Mouse (Mus musculus): ENCODE measurements around the gene Olig3.
"Not testable (repeated sequence)": the region's sequence is repeated elsewhere in the genome, so short reads cannot be mapped to it uniquely, and the experiment has no call there.

Gene Olig3

GRCm38 (mm10) chr10:19369143-19369542 is 12.8 kb downstream of the Olig3 start:
- no peaks in the 10 kb centered on the region for H3K9me3 ChIP-seq (ENCODE audit: low read length)
- no peak for TF ChIP-seq CTCF (conservative IDR thresholded peaks at IDR 0.05; ENCODE audit: low read length)
- no peak for TF ChIP-seq NANOG (IDR thresholded peaks at IDR 0.05; ENCODE audit: borderline replicate concordance, low read length)
- TF ChIP-seq POU5F1 (IDR thresholded peaks at IDR 0.05; ENCODE audit: borderline replicate concordance, low read length): no peak
- H3K27me3 ChIP-seq (ENCODE audit: insufficient read depth, low read length): peaks cover 17% of the 10 kb centered on the region; the same call in 1 of the 2 replicates
- no peaks in the 10 kb centered on the region for H3K36me3 ChIP-seq (ENCODE audit: insufficient read depth, low read length)
- H3K4me3 ChIP-seq (replicated peaks; ENCODE audit: low read length): no peak overlapping the region
- peaks cover 15% of the 10 kb centered on the region; the same call in 1 of the 2 replicates for H3K4me1 ChIP-seq (replicated peaks; ENCODE audit: low read depth, low read length)

- H3K4me3 ChIP-seq (replicated peaks; ENCODE audit: low read length): no peak overlapping the region
- TF ChIP-seq NANOG (IDR thresholded peaks at IDR 0.05; ENCODE audit: borderline replicate concordance, low read length) (no peak; the same call in 1 of the 2 replicates), CTCF (conservative IDR thresholded peaks at IDR 0.05; ENCODE audit: low read length) (no peak), POU5F1 (IDR thresholded peaks at IDR 0.05; ENCODE audit: borderline replicate concordance, low read length) (no peak)
- no peaks in the 10 kb centered on the region for H3K36me3 ChIP-seq (ENCODE audit: insufficient read depth, low read length)
- peaks cover 11% of the 10 kb centered on the region; the same call in 1 of the 2 replicates for H3K27me3 ChIP-seq (ENCODE audit: insufficient read depth, low read length)
- H3K4me1 ChIP-seq (replicated peaks; ENCODE audit: low read depth, low read length): peaks cover 15% of the 10 kb centered on the region; the same call in 1 of the 2 replicates
- H3K9me3 ChIP-seq (ENCODE audit: low read length): no peaks in the 10 kb centered on the region
These were observed 13.8 kb downstream of the Olig3 start for GRCm38 (mm10) chr10:19370146-19370545.

DNA sequence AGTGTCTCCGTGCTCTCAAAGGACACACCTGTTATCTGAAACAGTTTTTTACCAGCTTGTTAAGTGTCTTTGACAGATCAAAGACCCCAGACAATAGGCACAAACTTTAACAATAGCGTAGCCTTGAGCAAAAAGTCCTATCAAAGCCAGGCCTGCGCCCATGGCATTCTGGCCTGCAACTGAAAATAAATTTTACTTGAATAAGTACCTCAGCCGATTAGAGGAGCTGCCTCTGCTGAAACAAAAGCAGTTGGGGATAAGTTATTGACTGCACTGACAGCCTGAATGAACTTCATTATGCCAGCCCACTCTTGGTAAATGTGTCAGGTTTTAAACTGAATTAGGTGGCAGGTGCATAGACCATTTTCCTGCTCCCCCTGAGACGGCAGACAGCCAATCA is 15.9 kb downstream of the Olig3 start:
- Histone ChIP-seq H3K36me3 (ENCODE audit: insufficient read depth, low read length) (no peaks in the 10 kb centered on the region), H3K27me3 (ENCODE audit: insufficient read depth, low read length) (peaks cover 3% of the 10 kb centered on the region; the same call in 1 of the 2 replicates), H3K4me1 (replicated peaks; ENCODE audit: low read depth, low read length) (peaks cover 15% of the 10 kb centered on the region; the same call in 1 of the 2 replicates), H3K4me3 (replicated peaks; ENCODE audit: low read length) (no peak overlapping the region), H3K9me3 (ENCODE audit: low read length) (no peaks in the 10 kb centered on the region)
- no peak for TF ChIP-seq POU5F1 (IDR thresholded peaks at IDR 0.05; ENCODE audit: borderline replicate concordance, low read length)
- TF ChIP-seq CTCF (conservative IDR thresholded peaks at IDR 0.05; ENCODE audit: low read length): no peak
- TF ChIP-seq NANOG (IDR thresholded peaks at IDR 0.05; ENCODE audit: borderline replicate concordance, low read length): no peak

GRCm38 (mm10) chr10:19373797-19374196 is 17.5 kb downstream of the Olig3 start:
- H3K4me3 ChIP-seq (replicated peaks; ENCODE audit: low read length): no peak overlapping the region
- TF ChIP-seq NANOG (IDR thresholded peaks at IDR 0.05; ENCODE audit: borderline replicate concordance, low read length): no peak
- TF ChIP-seq CTCF (conservative IDR thresholded peaks at IDR 0.05; ENCODE audit: low read length): no peak
- TF ChIP-seq POU5F1 (IDR thresholded peaks at IDR 0.05; ENCODE audit: borderline replicate concordance, low read length): no peak

DNA sequence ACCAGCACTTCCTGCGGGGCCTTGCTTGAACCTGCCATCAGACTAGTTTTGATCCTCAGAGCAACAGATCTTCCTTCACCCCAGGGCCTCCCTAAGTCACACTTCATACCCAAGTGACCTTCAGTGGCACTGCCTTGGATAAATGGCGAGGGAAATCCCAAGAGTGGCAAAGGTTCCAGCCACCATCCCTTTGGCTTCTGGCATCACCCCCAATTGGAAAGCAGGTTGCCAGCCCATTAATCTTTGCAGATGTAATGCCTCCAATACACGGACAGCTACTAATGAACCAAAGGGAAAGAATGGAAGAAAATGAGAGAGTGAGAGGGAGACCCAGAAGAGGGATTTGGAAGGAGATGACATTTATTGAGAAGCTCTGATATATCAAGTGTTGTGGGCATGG is 18.0 kb downstream of the Olig3 start:
- Histone ChIP-seq H3K36me3 (ENCODE audit: insufficient read depth, low read length) (no peaks in the 10 kb centered on the region), H3K4me3 (replicated peaks; ENCODE audit: low read length) (no peak overlapping the region), H3K9me3 (ENCODE audit: low read length) (peaks cover 5% of the 10 kb centered on the region; the same call in 1 of the 2 replicates), H3K27me3 (ENCODE audit: insufficient read depth, low read length) (peaks cover 3% of the 10 kb centered on the region; the same call in 1 of the 2 replicates), H3K4me1 (replicated peaks; ENCODE audit: low read depth, low read length) (peaks cover 15% of the 10 kb centered on the region; the same call in 1 of the 2 replicates)
- TF ChIP-seq POU5F1 (IDR thresholded peaks at IDR 0.05; ENCODE audit: borderline replicate concordance, low read length) (no peak), NANOG (IDR thresholded peaks at IDR 0.05; ENCODE audit: borderline replicate concordance, low read length) (no peak), CTCF (conservative IDR thresholded peaks at IDR 0.05; ENCODE audit: low read length) (no peak)

More at GRCm38 (mm10) chr10:19373797-19374196, 17.5 kb downstream of the Olig3 start:
- no peaks in the 10 kb centered on the region for H3K9me3 ChIP-seq (ENCODE audit: low read length)
- no peaks in the 10 kb centered on the region for H3K36me3 ChIP-seq (ENCODE audit: insufficient read depth, low read length)
- H3K27me3 ChIP-seq (ENCODE audit: insufficient read depth, low read length): peaks cover 3% of the 10 kb centered on the region; the same call in 1 of the 2 replicates
- peaks cover 15% of the 10 kb centered on the region; the same call in 1 of the 2 replicates for H3K4me1 ChIP-seq (replicated peaks; ENCODE audit: low read depth, low read length)

GRCm38 (mm10) chr10:19375838-19376237 is 19.5 kb downstream of the Olig3 start:
- Histone ChIP-seq H3K36me3 (ENCODE audit: insufficient read depth, low read length) (no peaks in the 10 kb centered on the region), H3K9me3 (ENCODE audit: low read length) (peaks cover 6% of the 10 kb centered on the region; the same call in 1 of the 2 replicates), H3K27me3 (ENCODE audit: insufficient read depth, low read length) (peaks cover 3% of the 10 kb centered on the region; the same call in 1 of the 2 replicates), H3K4me1 (replicated peaks; ENCODE audit: low read depth, low read length) (peaks cover 7% of the 10 kb centered on the region; the same call in 1 of the 2 replicates), H3K4me3 (replicated peaks; ENCODE audit: low read length) (no peak overlapping the region)
- TF ChIP-seq NANOG (IDR thresholded peaks at IDR 0.05; ENCODE audit: borderline replicate concordance, low read length) (no peak), CTCF (conservative IDR thresholded peaks at IDR 0.05; ENCODE audit: low read length) (no peak), POU5F1 (IDR thresholded peaks at IDR 0.05; ENCODE audit: borderline replicate concordance, low read length) (no peak)

DNA sequence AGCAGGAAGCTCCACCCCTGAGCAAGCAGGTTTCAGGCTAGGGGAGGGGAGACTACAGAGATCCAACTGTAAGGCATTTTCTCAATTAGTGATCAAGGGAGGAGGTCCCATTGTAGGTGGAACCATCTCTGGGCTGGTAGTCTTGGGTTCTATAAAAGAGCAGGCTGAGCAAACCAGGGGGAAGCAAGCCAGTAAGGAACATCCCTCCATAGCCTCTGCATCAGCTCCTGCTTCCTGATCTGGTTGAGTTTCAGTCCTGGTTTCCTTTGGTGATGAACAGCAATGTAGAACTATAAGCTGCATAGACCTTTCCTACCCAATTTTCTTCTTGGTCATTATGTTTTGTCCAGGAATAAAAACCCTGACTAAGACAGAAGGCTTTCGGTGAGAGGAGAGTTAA is 24.6 kb downstream of the Olig3 start:
- not testable (repeated sequence) for H3K4me3 ChIP-seq (replicated peaks; ENCODE audit: low read length); H3K36me3 ChIP-seq (ENCODE audit: insufficient read depth, low read length); H3K4me1 ChIP-seq (replicated peaks; ENCODE audit: low read depth, low read length); H3K27me3 ChIP-seq (ENCODE audit: insufficient read depth, low read length); H3K9me3 ChIP-seq (ENCODE audit: low read length)

DNA sequence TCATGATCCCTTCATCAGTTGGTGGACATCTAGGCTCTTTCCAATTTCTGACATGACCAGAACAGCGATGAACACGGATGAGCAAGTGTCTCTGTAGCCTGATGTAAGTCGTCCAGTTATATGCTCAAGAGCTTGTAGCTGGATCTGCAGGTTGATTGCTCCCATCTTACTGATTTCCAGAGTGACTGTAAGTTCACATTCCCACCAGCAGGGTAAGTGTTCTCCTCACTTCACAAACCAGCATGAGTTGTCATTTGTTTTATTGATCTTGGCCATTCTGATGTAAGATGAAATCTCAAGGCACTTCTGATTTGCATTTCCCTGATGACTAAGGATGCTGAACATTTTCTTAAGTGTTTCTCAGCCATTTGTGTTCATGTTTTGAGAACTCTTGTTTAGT is 27.8 kb downstream of the Olig3 start:
- no peak for TF ChIP-seq POU5F1 (IDR thresholded peaks at IDR 0.05; ENCODE audit: borderline replicate concordance, low read length)
- no peak for TF ChIP-seq NANOG (IDR thresholded peaks at IDR 0.05; ENCODE audit: borderline replicate concordance, low read length)
- peak; percentile 33 for TF ChIP-seq CTCF (conservative IDR thresholded peaks at IDR 0.05; ENCODE audit: low read length)
- no peaks in the 10 kb centered on the region for H3K27me3 ChIP-seq (ENCODE audit: insufficient read depth, low read length)
- H3K4me1 ChIP-seq (replicated peaks; ENCODE audit: low read depth, low read length): no peaks in the 10 kb centered on the region
- H3K9me3 ChIP-seq (ENCODE audit: low read length): peaks cover 3% of the 10 kb centered on the region; the same call in 1 of the 2 replicates
- H3K4me3 ChIP-seq (replicated peaks; ENCODE audit: low read length): no peak overlapping the region
- H3K36me3 ChIP-seq (ENCODE audit: insufficient read depth, low read length): no peaks in the 10 kb centered on the region

- H3K27me3 ChIP-seq (ENCODE audit: insufficient read depth, low read length): peaks cover 9% of the 10 kb centered on the region
- H3K4me1 ChIP-seq (replicated peaks; ENCODE audit: low read depth, low read length): no peaks in the 10 kb centered on the region
- TF ChIP-seq POU5F1 (IDR thresholded peaks at IDR 0.05; ENCODE audit: borderline replicate concordance, low read length) (no peak), CTCF (conservative IDR thresholded peaks at IDR 0.05; ENCODE audit: low read length) (no peak), NANOG (IDR thresholded peaks at IDR 0.05; ENCODE audit: borderline replicate concordance, low read length) (no peak)
- no peak overlapping the region for H3K4me3 ChIP-seq (replicated peaks; ENCODE audit: low read length)
- H3K9me3 ChIP-seq (ENCODE audit: low read length): no peaks in the 10 kb centered on the region
- no peaks in the 10 kb centered on the region for H3K36me3 ChIP-seq (ENCODE audit: insufficient read depth, low read length)
These were observed 35.5 kb downstream of the Olig3 start for GRCm38 (mm10) chr10:19391819-19392218.
